Mouse (Mus musculus) ES-E14 (cell line): ENCODE data around the gene Sos2. TPM values are rescaled to one million over a fixed set of nuclear protein-coding genes. Genes with fewer than 3 reads are reported as not detected.

Source experiments
- DNase-seq: peaks from one replicate; pipeline ENCODE4 v3.0.0-alpha.2; 2013; ENCODE audit warnings: low read depth, low spot score
- H3K27ac ChIP-seq: 2 replicates; pipeline ENCODE4 v1.5.1; 2012; ENCODE audit warnings: low read depth, mild to moderate bottlenecking, low read length, moderate library complexity, mixed read lengths; ENCODE audit not compliant: poor library complexity, insufficient read depth, severe bottlenecking
- H3K36me3 ChIP-seq: 2 replicates; pipeline ENCODE4 v1.6.1; 2012; ENCODE audit warnings: mild to moderate bottlenecking, low read length, moderate library complexity, mixed read lengths; ENCODE audit not compliant: control insufficient read depth, poor library complexity, insufficient read depth, severe bottlenecking
- H3K4me1 ChIP-seq, 2 experiments: fragments of 150-350 bp in 1 of 2; sonication (generic) in 1 of 2; 2 replicates each; pipeline ENCODE4 v1.6.1; 2012; ENCODE audit warnings: low read length in 2 of 2, mild to moderate bottlenecking in 1 of 2, mixed read lengths in 1 of 2; ENCODE audit not compliant: control insufficient read depth in 2 of 2, insufficient read depth in 2 of 2, poor library complexity in 1 of 2
- H3K4me3 ChIP-seq, 2 experiments: fragments of 150-350 bp in 1 of 2; sonication (generic) in 1 of 2; 2 replicates each; pipeline ENCODE4 v1.5.1; 2012; ENCODE audit warnings: low read length in 2 of 2, low read depth in 1 of 2, mild to moderate bottlenecking in 1 of 2, mixed read lengths in 1 of 2; ENCODE audit not compliant: insufficient read depth in 1 of 2, poor library complexity in 1 of 2, severe bottlenecking in 1 of 2
- H3K9ac ChIP-seq: 2 replicates; pipeline ENCODE4 v1.6.1; 2012; ENCODE audit warnings: low read depth, mild to moderate bottlenecking, low read length, mixed read lengths; ENCODE audit not compliant: poor library complexity, insufficient read depth, severe bottlenecking
- H3K9me3 ChIP-seq: fragments of 150-350 bp; sonication (generic); 2 replicates; pipeline ENCODE4 v1.6.1; 2012; ENCODE audit warnings: low read depth, mild to moderate bottlenecking, low read length; ENCODE audit not compliant: control insufficient read depth, insufficient read depth
- CHD2 ChIP-seq: IDR thresholded peaks from 2 replicates; pipeline ENCODE4 v1.6.1; 2014; ENCODE audit warnings: mild to moderate bottlenecking, low read depth, low read length, inconsistent platforms
- HCFC1 ChIP-seq: IDR thresholded peaks from 2 replicates; pipeline ENCODE4 v1.6.1; 2012; ENCODE audit warnings: low read length, inconsistent platforms, borderline replicate concordance; ENCODE audit not compliant: insufficient read depth
- MAFK ChIP-seq: IDR thresholded peaks from 2 replicates; pipeline ENCODE4 v1.6.1; 2014; ENCODE audit warnings: mild to moderate bottlenecking, low read depth, low read length, inconsistent platforms; ENCODE audit not compliant: insufficient read depth
- ZC3H11A ChIP-seq: IDR thresholded peaks from 2 replicates; pipeline ENCODE4 v1.6.1; 2012; ENCODE audit warnings: low read depth, mild to moderate bottlenecking, inconsistent platforms, low read length, borderline replicate concordance
- ZNF384 ChIP-seq: IDR thresholded peaks from 2 replicates; pipeline ENCODE4 v1.6.1; 2012; ENCODE audit warnings: low read depth, low read length, inconsistent platforms
- in situ Hi-C, 2 experiments: fragments of 600-800 bp; cut with MboI; formaldehyde crosslinking; loops; one replicate each; pipeline ENCODE4 v1.15.1; 2025; ENCODE audit warnings: low sequenced_read_pairs in 2 of 2, inconsistent platforms in 1 of 2; ENCODE audit not compliant: unreplicated experiment in 2 of 2
- total RNA-seq: library from RNA; depleted of rRNA; stranded (reverse); fragments of 300-350 nt; gene quantifications from 2 replicates; pipeline ENCODE4 v1.2.3, GENCODE M21; 2012

Sos2 gene
- total RNA-seq, 1 experiment, result 6.9 TPM

GRCm38 (mm10) chr12:69682065-69682787 is 574 bp upstream of the Sos2 start:
- peak overlapping the region; percentile 82 for H3K9ac ChIP-seq
- TF ChIP-seq ZNF384, result peak; percentile 56
- no peak for TF ChIP-seq ZC3H11A
- 0 out of 2 replicates have a peak, but pooled peaks have one; percentile 14 for TF ChIP-seq HCFC1
- H3K36me3 ChIP-seq, result no peaks in the 10 kb centered on the region
- peak; percentile 44 for DNase-seq
- 0 out of 2 replicates have a peak overlapping the region, but pooled peaks have one; percentile 7 for H3K27ac ChIP-seq
- H3K9me3 ChIP-seq, result no peaks in the 10 kb centered on the region
- in situ Hi-C loops, result no loop called here
- H3K4me3 ChIP-seq, result peak overlapping the region; percentile 98
- 0 out of 4 replicates have a peak, but pooled peaks cover 0 to 2% of the 10 kb centered on the region in 2 experiments for H3K4me1 ChIP-seq

GRCm38 (mm10) chr12:69680635-69681565 is 752 bp downstream of the Sos2 start:
- no peak for DNase-seq
- peak overlapping the region; percentile 82 for H3K9ac ChIP-seq
- no peaks in the 10 kb centered on the region for H3K9me3 ChIP-seq
- in situ Hi-C loops, result no loop called here
- TF ChIP-seq HCFC1, result no peak; the same call in 1 of the 2 replicates
- TF ChIP-seq CHD2, result no peak
- TF ChIP-seq ZNF384, result no peak
- TF ChIP-seq MAFK, result no peak
- no peak for TF ChIP-seq ZC3H11A
- H3K4me3 ChIP-seq, result peak overlapping the region; percentile 96 to 98
- 0 out of 4 replicates have a peak, but pooled peaks cover 0 to 2% of the 10 kb centered on the region in 2 experiments for H3K4me1 ChIP-seq
- H3K27ac ChIP-seq, result no peak overlapping the region
- H3K36me3 ChIP-seq, result no peaks in the 10 kb centered on the region

- Histone ChIP-seq H3K36me3 (no peaks in the 10 kb centered on the region), H3K9ac (no peak overlapping the region), H3K4me1 (0 out of 4 replicates have a peak, but pooled peaks cover 0 to 1% of the 10 kb centered on the region in 2 experiments), H3K4me3 (no peak overlapping the region), H3K27ac (no peak overlapping the region), H3K9me3 (no peaks in the 10 kb centered on the region)
- TF ChIP-seq MAFK (no peak), ZC3H11A (no peak), CHD2 (no peak), ZNF384 (no peak), HCFC1 (no peak)
- DNase-seq, result no peak
- in situ Hi-C loops, result no loop called here
Measured at GRCm38 (mm10) chr12:69676157-69676556, 5.5 kb downstream of the Sos2 start.

- no peaks in the 10 kb centered on the region for H3K9me3 ChIP-seq
- in situ Hi-C loops, result no loop called here
Measured at GRCm38 (mm10) chr12:69674576-69675537, 6.8 kb downstream of the Sos2 start.

More at GRCm38 (mm10) chr12:69674576-69675537, 6.8 kb downstream of the Sos2 start:
- H3K4me1 ChIP-seq, result peaks cover 0 to 2% of the 10 kb centered on the region in 2 experiments; a peak in 1 of 4 replicates
- H3K4me3 ChIP-seq, result no peak overlapping the region
- no peak for DNase-seq
- no peaks in the 10 kb centered on the region for H3K36me3 ChIP-seq
- no peak overlapping the region for H3K27ac ChIP-seq
- TF ChIP-seq MAFK, result no peak
- no peak for TF ChIP-seq ZC3H11A
- TF ChIP-seq HCFC1, result no peak
- no peak for TF ChIP-seq ZNF384
- no peak for TF ChIP-seq CHD2
- no peak overlapping the region for H3K9ac ChIP-seq
